Mouse (Mus musculus): ENCODE measurements around the gene Gramd2.

Gramd2 gene

GRCm38 (mm10) chr9:59668473-59668872 lies 11.5 kb upstream of the Gramd2 start:
- DNase-seq (ENCODE audit: low spot score): no peak

- DNase-seq (ENCODE audit: low spot score): no peak
Measured at GRCm38 (mm10) chr9:59669172-59669571, 10.8 kb upstream of the Gramd2 start.

- DNase-seq (ENCODE audit: low spot score): no peak
Measured at GRCm38 (mm10) chr9:59672195-59672894, 7.6 kb upstream of the Gramd2 start.

- DNase-seq (ENCODE audit: low spot score): no peak
Measured at GRCm38 (mm10) chr9:59673427-59673826, 6.5 kb upstream of the Gramd2 start.

GRCm38 (mm10) chr9:59675598-59675997 lies 4.3 kb upstream of the Gramd2 start:
- DNase-seq (ENCODE audit: low spot score): no peak

GRCm38 (mm10) chr9:59678313-59678712 lies 1.6 kb upstream of the Gramd2 start:
- DNase-seq (ENCODE audit: low spot score): no peak

- no peak for DNase-seq (ENCODE audit: low spot score)
Measured at GRCm38 (mm10) chr9:59680534-59680875, 561 bp downstream of the Gramd2 start.

GRCm38 (mm10) chr9:59684020-59684419 lies 4.1 kb downstream of the Gramd2 start:
- no peak for DNase-seq (ENCODE audit: low spot score)

GRCm38 (mm10) chr9:59687416-59688046 lies 7.6 kb downstream of the Gramd2 start:
- DNase-seq (ENCODE audit: low spot score): no peak

GRCm38 (mm10) chr9:59691635-59692094 lies 11.7 kb downstream of the Gramd2 start:
- peak; percentile 61 for DNase-seq (ENCODE audit: low spot score)

- peak; percentile 40 for DNase-seq (ENCODE audit: low spot score)
Measured at GRCm38 (mm10) chr9:59692145-59692544, 12.2 kb downstream of the Gramd2 start.

- DNase-seq (ENCODE audit: low spot score): no peak
Measured at GRCm38 (mm10) chr9:59694571-59695450, 14.9 kb downstream of the Gramd2 start.

- no peak for DNase-seq (ENCODE audit: low spot score)
Measured at GRCm38 (mm10) chr9:59695451-59695813, 15.5 kb downstream of the Gramd2 start.

GRCm38 (mm10) chr9:59696381-59696780 lies 16.4 kb downstream of the Gramd2 start:
- DNase-seq (ENCODE audit: low spot score): no peak

- no peak for DNase-seq (ENCODE audit: low spot score)
Measured at GRCm38 (mm10) chr9:59701094-59701493, 21.1 kb downstream of the Gramd2 start.

GRCm38 (mm10) chr9:59703099-59703498 lies 23.2 kb downstream of the Gramd2 start:
- DNase-seq (ENCODE audit: low spot score): no peak

- no peak for DNase-seq (ENCODE audit: low spot score)
Measured at GRCm38 (mm10) chr9:59706850-59707825, 27.2 kb downstream of the Gramd2 start.

GRCm38 (mm10) chr9:59709225-59709624 lies 29.3 kb downstream of the Gramd2 start:
- DNase-seq (ENCODE audit: low spot score): no peak

GRCm38 (mm10) chr9:59716275-59716898 lies 36.4 kb downstream of the Gramd2 start:
- DNase-seq (ENCODE audit: low spot score): no peak

- no peak for DNase-seq (ENCODE audit: low spot score)
Measured at GRCm38 (mm10) chr9:59718237-59718636, 38.3 kb downstream of the Gramd2 start.

GRCm38 (mm10) chr9:59721144-59721543 lies 41.2 kb downstream of the Gramd2 start:
- no peak for DNase-seq (ENCODE audit: low spot score)
